ENCODE assay signal across 8 mouse cellular contexts in the genomic region with DNA sequence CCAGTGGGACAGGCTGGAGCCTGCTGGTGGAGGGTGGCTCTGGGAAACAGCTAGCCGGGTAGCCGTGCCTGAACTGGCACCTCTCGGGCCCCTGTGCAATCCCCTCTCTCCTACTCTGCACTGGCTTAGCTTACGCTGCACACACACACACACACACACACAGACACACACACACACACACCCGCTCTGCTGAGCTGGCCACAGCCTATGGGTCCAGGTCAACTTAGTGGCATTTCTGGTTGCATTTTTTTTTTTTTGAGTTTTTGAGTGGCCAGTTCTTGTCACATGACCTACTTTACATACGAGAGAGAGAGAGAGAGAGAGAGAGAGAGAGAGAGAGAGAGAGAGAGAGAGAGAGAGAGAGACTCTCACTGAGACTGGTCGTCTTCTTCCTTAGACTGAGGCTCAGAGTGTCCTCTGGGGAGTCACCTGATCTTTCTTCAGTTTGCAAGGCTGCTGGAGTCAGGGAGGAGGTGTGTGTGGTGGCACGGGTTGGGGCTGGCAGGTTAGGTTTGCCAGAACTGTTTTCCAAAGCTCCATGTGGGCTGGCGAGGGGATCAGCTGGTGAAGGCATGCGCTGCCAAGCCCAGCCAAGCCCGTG. TPM values are rescaled to one million over a fixed set of nuclear protein-coding genes. Genes with fewer than 3 reads are reported as not detected.
DNase-seq lines count a peak whose midpoint lies in the region; ATAC-seq and TF ChIP-seq lines count a peak whose summit lies in the region.

No protein-coding gene starts in this region.

- H3K9ac ChIP-seq in embryonic facial prominence, embryonic 15.5 days, result no peak overlapping the region

- H3K36me3 ChIP-seq in kidney, adult 2 months (ENCODE audit: control insufficient read depth, insufficient read depth, low read length), result no peaks in the 10 kb centered on the region
- H3K36me3 ChIP-seq in embryonic facial prominence, embryonic 15.5 days, result 0 out of 2 replicates have a peak, but pooled peaks cover 3% of the 10 kb centered on the region
- peaks cover 11% of the 10 kb centered on the region for H3K36me3 ChIP-seq in midbrain, embryonic 10.5 days

- peak overlapping the region; percentile 8; the same call in 1 of the 2 replicates for H3K4me2 ChIP-seq in embryonic facial prominence, embryonic 15.5 days (replicated peaks)

- peak overlapping the region; percentile 45 for H3K27ac ChIP-seq in kidney, adult 2 months (ENCODE audit: insufficient read depth, low read depth, low read length)
- peak overlapping the region; percentile 77 for H3K27ac ChIP-seq in embryonic facial prominence, embryonic 15.5 days (replicated peaks)
- peak overlapping the region; percentile 47 for H3K27ac ChIP-seq in midbrain, embryonic 10.5 days (replicated peaks)

- H3K27me3 ChIP-seq in kidney, adult 2 months (replicated peaks; ENCODE audit: control insufficient read depth, insufficient read depth, low read length), result no peaks in the 10 kb centered on the region
- H3K27me3 ChIP-seq in embryonic facial prominence, embryonic 15.5 days, result no peaks in the 10 kb centered on the region
- no peaks in the 10 kb centered on the region for H3K27me3 ChIP-seq in midbrain, embryonic 10.5 days (ENCODE audit: low read depth, poor library complexity, severe bottlenecking)

- peak; percentile 47 for DNase-seq in kidney, adult 2 months
- no peak for DNase-seq in kidney, postnatal 4 days
- peak; percentile 68 for DNase-seq in MN1 (ENCODE audit: low spot score)
- DNase-seq in midbrain, embryonic 10.5 days (ENCODE audit: low spot score), result no peak
- no peak for DNase-seq in embryo, embryonic 10.5 days (ENCODE audit: low spot score)
- no peak for DNase-seq in thymus, postnatal 25 days
- no peak for DNase-seq in embryo, embryonic 10 days (ENCODE audit: low spot score)

- no peaks in the 10 kb centered on the region for H3K9me3 ChIP-seq in embryonic facial prominence, embryonic 15.5 days (replicated peaks)
- H3K9me3 ChIP-seq in midbrain, embryonic 10.5 days (replicated peaks), result no peaks in the 10 kb centered on the region

- no peak for TF ChIP-seq CTCF in kidney, adult 2 months (conservative IDR thresholded peaks at IDR 0.05; ENCODE audit: insufficient read depth, insufficient read length, low read depth, low read length)

- 31% methylated on average over 11 of the region's 11 CpGs for WGBS in kidney, adult 2 months
- 31% methylated on average over 10 of the region's 11 CpGs for WGBS in embryonic facial prominence, embryonic 15.5 days
- WGBS in midbrain, embryonic 10.5 days, result 46% methylated on average over 10 of the region's 11 CpGs

- TF ChIP-seq POLR2A in kidney, adult 2 months (IDR thresholded peaks at IDR 0.05; ENCODE audit: low read depth, low read length), result no peak

- peak overlapping the region; percentile 3; the same call in 1 of the 2 replicates for H3K4me3 ChIP-seq in kidney, adult 2 months (ENCODE audit: insufficient read depth, low read depth, low read length)
- no peak overlapping the region for H3K4me3 ChIP-seq in embryonic facial prominence, embryonic 15.5 days (replicated peaks)
- no peak overlapping the region for H3K4me3 ChIP-seq in midbrain, embryonic 10.5 days

- no peak for ATAC-seq in embryonic facial prominence, embryonic 15.5 days (ENCODE audit: insufficient number of reproducible peaks, low FRiP score, low TSS enrichment, low read depth)

- H3K4me1 ChIP-seq in kidney, adult 2 months (ENCODE audit: control insufficient read depth, insufficient read depth, low read length), result peaks cover 33% of the 10 kb centered on the region
- H3K4me1 ChIP-seq in embryonic facial prominence, embryonic 15.5 days, result peaks cover 72% of the 10 kb centered on the region
- H3K4me1 ChIP-seq in midbrain, embryonic 10.5 days, result peaks cover 81% of the 10 kb centered on the region

RNA-seq across cellular contexts. Expression of a gene that starts 3.9 kb away (rescaled TPM):
- 49.1 and 52.2 TPM in 2 replicates for polyA plus RNA-seq in kidney, adult 2 months (2012; rRNA removed)
- 61.4 and 69.3 TPM in 2 replicates for polyA plus RNA-seq in embryonic facial prominence, embryonic 15.5 days (2015; fragmentation: Nextera tagmentation; extraction: Ambion mirVana)
- 49.9 and 58.0 TPM in 2 replicates for polyA plus RNA-seq in midbrain, embryonic 10.5 days (2016; fragmentation: Nextera tagmentation; extraction: Ambion mirVana)

Comparison
In these comparisons a context has a peak if more than half of its experiments do, and no peak if none do; other contexts are left out.
1. DNase-seq: peak in kidney, adult 2 months (single experiment) and MN1 (single experiment); none in kidney, postnatal 4 days (0 of 2), midbrain, embryonic 10.5 days (single experiment), embryo, embryonic 10.5 days (single experiment), thymus, postnatal 25 days (single experiment) and embryo, embryonic 10 days (single experiment).
2. Peak in every context shown above with its lines, with median percentiles within 50 percentile points of each other: H3K27ac ChIP-seq.